Mouse (Mus musculus) testis, adult 2 months (tissue): Measurements from ENCODE around the gene Mon2.

Source experiments
- CTCF ChIP-seq: fragments of 200-500 bp; IDR thresholded peaks from 2 replicates; pipeline ENCODE4 v1.5.1; 2012; ENCODE audit warnings: low read depth, mild to moderate bottlenecking, inconsistent platforms, low read length, moderate library complexity; ENCODE audit not compliant: control insufficient read depth, insufficient read depth, insufficient replicate concordance
- POLR2A ChIP-seq: fragments of 200-500 bp; IDR thresholded peaks from 2 replicates; pipeline ENCODE4 v1.6.1; 2012; ENCODE audit warnings: low read depth, mild to moderate bottlenecking, inconsistent platforms, low read length, moderate library complexity; ENCODE audit not compliant: control insufficient read depth

DNA sequence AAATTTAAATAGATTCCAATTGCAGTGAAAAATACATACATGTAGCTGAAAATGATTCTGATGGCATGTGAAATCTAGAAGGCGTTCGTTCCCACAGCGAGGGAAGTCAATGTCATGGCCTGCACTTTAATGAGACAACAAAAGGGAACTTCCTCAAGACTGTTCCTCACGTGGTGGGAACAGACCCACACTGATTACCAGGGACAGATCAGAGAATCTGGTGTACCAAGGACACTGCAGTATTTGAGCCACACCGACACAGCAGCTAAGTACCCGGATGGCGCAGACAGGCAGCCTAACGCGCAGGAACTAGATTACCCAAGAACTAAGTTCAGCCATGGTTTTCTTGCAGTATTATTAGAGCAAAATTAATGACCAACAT, 36.5 kb upstream of the Mon2 start:
- no peak for TF ChIP-seq POLR2A
- no peak for TF ChIP-seq CTCF
